Mouse (Mus musculus): ENCODE data around the gene Trim63. TPM values are rescaled to one million over a fixed set of nuclear protein-coding genes. Genes with fewer than 3 reads are reported as not detected.
"Not testable (repeated sequence)": the region's sequence is repeated elsewhere in the genome, so short reads cannot be mapped to it uniquely, and the experiment has no call there.

Trim63 gene
- polyA plus RNA-seq, 1 experiment from 2014 or later: 0.14 TPM

DNA sequence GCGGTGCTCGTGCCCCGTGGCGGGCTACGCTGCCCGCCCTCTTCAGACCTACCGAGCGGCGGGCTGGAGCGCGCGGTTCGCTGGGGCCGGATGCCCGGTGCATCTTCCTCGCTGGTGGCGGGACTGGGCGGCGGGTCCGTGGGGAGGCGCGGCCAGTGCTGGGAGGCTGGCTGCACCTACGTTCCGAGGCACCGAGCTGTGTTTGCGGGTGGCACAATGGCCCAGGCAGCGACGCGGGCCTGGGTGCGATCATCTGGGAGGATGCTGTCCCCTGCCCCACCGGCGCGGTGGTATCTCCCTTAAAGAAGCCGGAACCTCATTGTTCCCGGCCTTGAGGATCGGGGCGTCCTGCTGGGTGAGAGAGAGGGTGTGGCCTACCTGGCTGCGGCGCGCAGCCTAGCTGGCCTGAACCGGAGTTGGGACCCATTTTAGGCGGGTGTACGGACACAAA lies 27.3 kb upstream of the Trim63 start, which contains the start of gene Pdik1l:
Pdik1l (minus strand) TSS at position 321 of the 451 bp plus-strand sequence.
- ATAC-seq (ENCODE audit: low read depth) (peak; percentile 72), DNase-seq (peak; percentile 78)
- H3K4me3 ChIP-seq (replicated peaks): peak within 1 kb of the TSS; percentile 100
- no peaks in the 10 kb centered on the region for H3K9me3 ChIP-seq (replicated peaks)
- peak within 1 kb of the TSS; percentile 99 for H3K9ac ChIP-seq
- WGBS (ENCODE audit: insufficient replicate concordance): under 1% methylated on average over 43 of the region's 43 CpGs
- H3K4me2 ChIP-seq: peak within 1 kb of the TSS; percentile 94
- peaks cover 47% of the 10 kb centered on the region for H3K4me1 ChIP-seq (replicated peaks)
- peak within 1 kb of the TSS; percentile 99 for H3K27ac ChIP-seq
- peaks cover 3% of the 10 kb centered on the region; the same call in 1 of the 2 replicates for H3K27me3 ChIP-seq
- H3K36me3 ChIP-seq: peaks cover 22% of the 10 kb centered on the region

DNA sequence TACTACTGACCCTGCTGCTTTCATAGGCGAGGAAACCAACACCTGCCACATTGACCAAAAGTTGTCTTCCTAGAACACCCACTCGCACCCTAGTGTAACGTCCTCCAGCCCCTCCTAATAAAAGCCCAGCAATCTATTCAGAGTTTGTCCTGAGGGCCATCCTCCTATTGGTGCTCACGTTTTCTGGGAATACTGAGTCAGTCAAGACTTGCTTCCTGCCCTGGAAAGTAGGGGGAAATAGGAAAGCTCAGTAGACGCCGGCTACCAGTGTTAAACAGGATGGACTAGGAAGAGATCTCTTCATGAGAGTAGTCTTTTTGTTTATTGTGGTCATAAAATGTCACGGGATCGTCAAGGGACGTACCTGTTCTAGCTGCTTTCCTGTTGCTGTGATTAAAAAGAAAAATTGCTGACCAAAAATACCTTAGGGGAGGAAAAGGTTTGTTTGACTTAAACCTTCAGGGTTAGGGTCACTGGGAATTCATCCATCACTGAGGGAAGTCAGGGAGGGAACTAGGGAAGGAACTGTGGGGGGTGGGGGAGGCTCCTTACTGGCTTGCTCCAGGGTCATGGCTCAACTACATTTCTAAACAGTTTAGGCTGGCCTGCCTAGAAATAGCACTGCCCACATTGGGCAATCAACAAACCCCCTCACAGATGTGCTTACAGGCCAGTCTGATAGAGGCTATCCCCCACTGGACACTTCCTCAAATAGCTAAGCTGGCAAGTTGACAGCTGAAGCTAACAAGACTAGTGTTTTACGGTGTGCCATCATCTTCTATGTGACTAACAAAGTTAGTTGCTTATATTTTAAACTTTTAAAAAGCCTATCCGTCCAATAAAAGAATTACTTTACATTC lies 26.3 kb upstream of the Trim63 start:
- Histone ChIP-seq H3K9ac (peak overlapping the region; percentile 97), H3K4me2 (peak overlapping the region; percentile 94), H3K27ac (peak overlapping the region; percentile 99), H3K27me3 (peaks cover 13% of the 10 kb centered on the region), H3K4me3 (replicated peaks) (peak overlapping the region; percentile 100), H3K36me3 (peaks cover 11% of the 10 kb centered on the region), H3K9me3 (replicated peaks) (no peaks in the 10 kb centered on the region), H3K4me1 (replicated peaks) (peaks cover 47% of the 10 kb centered on the region)
- no peak for DNase-seq
- 31% methylated on average over 11 of the region's 11 CpGs for WGBS (ENCODE audit: insufficient replicate concordance)
- ATAC-seq (ENCODE audit: low read depth): no peak

DNA sequence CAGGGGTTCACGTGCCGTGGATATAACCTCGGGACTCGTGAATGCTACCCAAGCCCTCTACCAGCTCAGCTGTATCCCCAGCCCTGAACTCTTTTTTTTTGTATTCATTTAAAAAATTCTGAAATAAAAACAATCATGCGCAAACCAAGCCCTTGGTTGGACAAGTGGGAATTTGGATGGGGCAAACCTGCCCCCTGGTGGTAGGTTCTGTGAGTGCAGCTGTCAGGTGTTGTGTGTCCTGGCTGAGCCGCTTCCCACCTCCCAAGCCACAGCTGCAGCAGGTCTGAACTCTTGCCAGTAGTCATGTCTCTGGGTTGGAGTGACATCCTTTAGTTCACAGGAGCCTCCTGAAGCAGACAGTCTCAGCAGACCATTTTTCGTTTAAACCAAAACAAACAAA lies 22.9 kb upstream of the Trim63 start:
- 22% methylated on average over 7 of the region's 7 CpGs for WGBS (ENCODE audit: insufficient replicate concordance)
- no peak overlapping the region for H3K4me3 ChIP-seq (replicated peaks)

DNA sequence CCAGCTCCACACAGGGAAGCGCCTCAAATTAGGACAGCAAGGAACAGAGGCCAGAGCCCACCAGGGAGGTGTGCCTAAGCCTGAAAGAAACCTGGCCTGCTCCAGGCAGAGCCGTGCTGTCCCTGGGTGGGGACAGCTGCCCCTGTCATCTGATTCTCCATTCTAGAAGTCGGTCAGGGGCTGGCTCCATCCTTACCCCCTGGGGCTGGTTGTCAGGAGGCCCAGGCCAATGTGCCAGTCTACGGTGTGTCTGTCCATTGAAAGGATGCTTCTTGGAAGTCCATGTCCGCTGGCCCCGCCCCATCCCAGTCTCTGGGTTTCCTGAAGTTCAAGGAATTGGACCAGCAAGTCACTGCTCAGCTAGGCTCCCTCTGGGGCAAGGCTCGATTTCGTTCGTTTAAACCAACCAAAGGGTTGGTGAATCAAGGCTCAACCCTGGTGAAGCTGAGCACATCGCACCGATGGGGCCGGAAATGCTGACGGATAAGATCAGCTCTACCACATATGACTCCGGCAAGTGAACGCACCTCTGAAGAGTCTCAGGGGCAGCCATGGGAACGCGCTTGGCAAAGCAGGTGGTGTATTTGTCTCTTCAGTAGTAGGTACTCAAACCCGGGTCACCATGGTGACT lies 21.7 kb upstream of the Trim63 start:
- H3K4me3 ChIP-seq (replicated peaks): no peak overlapping the region
- H3K9me3 ChIP-seq (replicated peaks): no peaks in the 10 kb centered on the region; the same call in 1 of the 2 replicates
- DNase-seq (no peak), ATAC-seq (ENCODE audit: low read depth) (no peak)
- H3K4me2 ChIP-seq: no peak overlapping the region
- peaks cover 18% of the 10 kb centered on the region for H3K27me3 ChIP-seq
- WGBS (ENCODE audit: insufficient replicate concordance): 57% methylated on average over 18 of the region's 18 CpGs
- no peak overlapping the region for H3K9ac ChIP-seq
- H3K27ac ChIP-seq: no peak overlapping the region
- peaks cover 14% of the 10 kb centered on the region for H3K4me1 ChIP-seq (replicated peaks)
- H3K36me3 ChIP-seq: no peaks in the 10 kb centered on the region

More for the DNA sequence above, 22.9 kb upstream of the Trim63 start:
- H3K27ac ChIP-seq: no peak overlapping the region
- no peak for ATAC-seq (ENCODE audit: low read depth)
- H3K9ac ChIP-seq: no peak overlapping the region
- H3K36me3 ChIP-seq: no peaks in the 10 kb centered on the region
- no peak overlapping the region for H3K4me2 ChIP-seq
- DNase-seq: peak; percentile 51
- peaks cover 18% of the 10 kb centered on the region for H3K4me1 ChIP-seq (replicated peaks)
- no peaks in the 10 kb centered on the region; the same call in 1 of the 2 replicates for H3K9me3 ChIP-seq (replicated peaks)
- H3K27me3 ChIP-seq: peaks cover 18% of the 10 kb centered on the region

DNA sequence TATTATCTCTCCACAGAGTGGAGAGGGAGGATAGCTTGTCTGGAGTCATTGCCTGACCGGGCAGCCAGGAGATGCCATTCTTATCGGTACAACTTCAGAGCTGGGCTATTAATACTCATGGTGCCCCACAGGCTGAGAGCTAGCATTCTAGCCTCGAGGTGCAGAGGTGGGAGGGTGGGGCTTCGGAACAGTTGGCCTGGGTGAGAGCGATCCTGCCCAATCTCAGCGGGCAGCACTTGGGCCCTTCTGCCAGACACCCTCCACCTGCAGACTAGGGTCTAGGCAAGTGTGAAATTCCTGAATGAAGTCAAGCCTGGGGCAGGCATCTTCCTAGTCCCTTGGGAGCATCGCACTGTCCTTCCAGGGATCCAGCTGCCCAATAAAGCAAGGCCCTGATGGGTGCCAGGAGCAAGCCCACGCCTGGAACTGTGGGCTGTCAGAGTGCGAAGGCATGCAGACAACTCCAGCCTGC lies 21.2 kb upstream of the Trim63 start:
- no peak overlapping the region for H3K4me3 ChIP-seq (replicated peaks)
- H3K27me3 ChIP-seq: peaks cover 18% of the 10 kb centered on the region
- H3K4me2 ChIP-seq: no peak overlapping the region
- no peak overlapping the region for H3K9ac ChIP-seq
- H3K27ac ChIP-seq: no peak overlapping the region
- ATAC-seq (ENCODE audit: low read depth): no peak
- H3K36me3 ChIP-seq: no peaks in the 10 kb centered on the region
- no peaks in the 10 kb centered on the region; the same call in 1 of the 2 replicates for H3K9me3 ChIP-seq (replicated peaks)
- peaks cover 9% of the 10 kb centered on the region for H3K4me1 ChIP-seq (replicated peaks)
- 37% methylated on average over 9 of the region's 9 CpGs for WGBS (ENCODE audit: insufficient replicate concordance)
- no peak for DNase-seq

DNA sequence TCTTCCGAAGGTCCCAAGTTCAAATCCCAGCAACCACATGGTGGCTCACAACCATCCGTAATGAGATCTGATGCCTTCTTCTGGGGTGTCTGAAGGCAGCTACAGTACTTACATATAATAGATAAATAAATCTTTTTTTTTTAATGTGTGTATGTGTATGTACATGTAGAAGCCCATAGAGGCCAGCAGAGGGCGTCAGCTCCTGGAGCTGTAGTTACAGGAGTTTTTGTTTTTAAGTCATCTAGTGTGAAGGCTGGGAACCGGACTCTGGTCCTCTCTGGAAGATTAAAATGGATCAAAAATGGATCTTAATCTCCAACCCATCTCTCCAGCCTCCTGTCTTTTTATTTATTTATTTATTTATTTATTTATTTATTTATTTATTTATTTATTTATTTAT lies 18.8 kb upstream of the Trim63 start:
- not testable (repeated sequence) for H3K9ac ChIP-seq; H3K4me3 ChIP-seq (replicated peaks); ATAC-seq (ENCODE audit: low read depth); H3K27ac ChIP-seq; DNase-seq; H3K4me1 ChIP-seq (replicated peaks); H3K36me3 ChIP-seq; H3K9me3 ChIP-seq (replicated peaks); H3K4me2 ChIP-seq
- WGBS (ENCODE audit: insufficient replicate concordance): 75% methylated on average over 4 of the region's 4 CpGs
- H3K27me3 ChIP-seq: peaks cover 18% of the 10 kb centered on the region

DNA sequence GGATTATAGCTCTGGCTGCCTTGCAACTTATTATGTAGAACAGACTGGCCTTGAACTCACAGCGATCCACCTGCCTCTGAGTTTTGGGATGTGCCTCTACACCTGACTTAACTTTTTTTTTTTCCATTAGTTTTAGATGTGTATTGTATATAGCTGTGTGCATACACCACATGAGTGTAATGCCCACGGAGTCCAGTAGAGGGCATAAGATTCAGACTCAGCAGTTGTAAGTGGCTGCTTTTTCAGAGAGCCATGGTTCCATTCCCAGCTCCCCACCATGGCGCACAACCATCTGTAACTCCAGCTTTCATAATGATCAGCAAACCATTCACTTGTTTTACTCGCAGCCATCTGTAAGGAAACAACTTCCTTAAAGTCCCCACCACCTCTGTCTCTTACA lies 18.4 kb upstream of the Trim63 start:
- Histone ChIP-seq H3K9ac (no peak overlapping the region), H3K36me3 (no peaks in the 10 kb centered on the region), H3K9me3 (replicated peaks) (no peaks in the 10 kb centered on the region; the same call in 1 of the 2 replicates), H3K27me3 (peaks cover 18% of the 10 kb centered on the region), H3K4me2 (no peak overlapping the region), H3K4me1 (replicated peaks) (no peaks in the 10 kb centered on the region), H3K4me3 (replicated peaks) (no peak overlapping the region), H3K27ac (no peak overlapping the region)
- no peak for DNase-seq
- 76% methylated on average over 4 of the region's 4 CpGs for WGBS (ENCODE audit: insufficient replicate concordance)
- no peak for ATAC-seq (ENCODE audit: low read depth)

DNA sequence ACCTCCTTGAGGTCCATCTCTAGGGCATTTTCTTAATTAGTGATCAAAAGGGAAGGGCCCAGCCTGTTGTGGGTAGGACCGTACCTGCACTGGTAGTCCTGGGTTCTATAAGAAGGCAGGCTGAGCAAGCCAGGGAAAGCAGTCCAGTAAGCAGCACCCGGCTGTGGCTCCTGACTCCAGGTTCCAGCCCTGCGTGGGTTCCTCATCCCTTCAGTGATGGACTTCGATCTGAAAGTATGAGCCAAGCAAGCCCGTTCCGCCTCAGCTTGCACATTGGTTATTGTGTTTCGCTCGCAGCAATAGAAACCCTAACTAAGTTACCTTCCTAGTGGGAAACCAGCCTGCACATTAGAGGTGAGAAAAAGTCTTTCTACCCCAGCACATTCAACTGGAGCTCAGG lies 17.6 kb upstream of the Trim63 start:
- Histone ChIP-seq H3K27ac (no peak overlapping the region), H3K9me3 (replicated peaks) (no peaks in the 10 kb centered on the region; the same call in 1 of the 2 replicates), H3K4me2 (no peak overlapping the region), H3K27me3 (peaks cover 18% of the 10 kb centered on the region), H3K9ac (no peak overlapping the region), H3K36me3 (no peaks in the 10 kb centered on the region), H3K4me3 (replicated peaks) (no peak overlapping the region), H3K4me1 (replicated peaks) (no peaks in the 10 kb centered on the region)
- no peak for ATAC-seq (ENCODE audit: low read depth)
- DNase-seq: no peak
- 83% methylated on average over 8 of the region's 8 CpGs for WGBS (ENCODE audit: insufficient replicate concordance)

DNA sequence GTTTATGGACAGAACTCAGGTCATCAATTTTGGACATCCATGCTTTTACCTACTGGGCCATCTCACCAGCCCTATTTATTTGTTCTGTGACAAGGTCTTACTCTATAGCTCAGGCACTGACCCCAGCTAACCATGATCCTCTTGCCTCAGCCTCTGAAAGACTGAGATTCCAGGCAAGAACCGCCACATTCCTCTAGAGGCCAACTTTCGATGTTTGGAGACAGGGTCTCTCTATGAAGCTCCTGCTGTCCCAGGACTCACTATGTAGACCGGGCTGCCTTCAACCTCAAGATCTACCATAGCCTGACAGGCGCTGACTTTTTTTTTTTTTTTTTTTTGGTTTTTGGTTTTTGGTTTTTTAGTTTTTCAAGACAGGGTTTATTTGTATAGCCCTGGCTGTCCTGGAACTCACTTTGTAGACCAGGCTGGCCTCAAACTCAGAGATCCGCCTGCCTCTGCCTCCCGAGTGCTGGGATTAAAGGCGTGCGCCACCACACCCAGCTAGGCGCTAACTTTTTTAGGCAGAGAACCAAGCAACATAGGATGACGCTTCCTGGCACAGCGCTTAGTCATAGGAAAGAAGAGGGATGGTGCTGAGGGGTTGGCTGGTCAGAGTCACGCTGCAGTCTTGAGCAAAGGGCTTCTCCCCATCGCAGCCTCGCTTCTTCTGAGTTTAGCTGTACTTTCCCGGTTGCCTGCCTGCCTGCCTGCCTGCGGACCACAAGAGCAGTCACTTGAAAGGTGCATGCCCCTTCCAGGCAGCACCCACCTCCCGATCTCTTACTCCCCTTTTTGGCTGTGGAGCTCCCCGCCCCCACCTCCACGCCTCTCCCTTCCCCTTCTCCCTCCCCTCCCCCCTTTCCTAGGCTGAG lies 16.1 kb upstream of the Trim63 start:
- Histone ChIP-seq H3K9me3 (replicated peaks) (no peaks in the 10 kb centered on the region; the same call in 1 of the 2 replicates), H3K27me3 (peaks cover 3% of the 10 kb centered on the region), H3K27ac (no peak overlapping the region), H3K4me3 (replicated peaks) (no peak overlapping the region), H3K4me2 (no peak overlapping the region), H3K36me3 (no peaks in the 10 kb centered on the region), H3K4me1 (replicated peaks) (no peaks in the 10 kb centered on the region), H3K9ac (no peak overlapping the region)
- WGBS (ENCODE audit: insufficient replicate concordance): 59% methylated on average over 19 of the region's 19 CpGs
- ATAC-seq (ENCODE audit: low read depth) (no peak), DNase-seq (no peak)

DNA sequence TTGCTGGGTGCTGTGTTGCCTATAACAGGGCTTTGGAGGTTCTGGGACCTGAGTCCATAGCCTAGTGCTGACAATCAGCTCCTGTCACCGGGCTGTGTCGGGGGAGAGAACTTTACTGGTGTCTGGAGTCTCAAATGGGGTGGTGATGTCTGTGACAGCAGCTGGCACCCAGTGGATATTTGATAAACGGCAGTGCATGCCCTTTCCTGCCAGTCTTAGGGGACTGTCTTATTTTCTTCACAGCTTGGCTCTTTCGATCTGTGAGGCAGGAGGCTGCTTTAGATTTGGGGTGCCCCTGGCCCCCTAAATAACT lies 15.5 kb upstream of the Trim63 start:
- WGBS (ENCODE audit: insufficient replicate concordance): 42% methylated on average over 4 of the region's 4 CpGs
- H3K27ac ChIP-seq: no peak overlapping the region

DNA sequence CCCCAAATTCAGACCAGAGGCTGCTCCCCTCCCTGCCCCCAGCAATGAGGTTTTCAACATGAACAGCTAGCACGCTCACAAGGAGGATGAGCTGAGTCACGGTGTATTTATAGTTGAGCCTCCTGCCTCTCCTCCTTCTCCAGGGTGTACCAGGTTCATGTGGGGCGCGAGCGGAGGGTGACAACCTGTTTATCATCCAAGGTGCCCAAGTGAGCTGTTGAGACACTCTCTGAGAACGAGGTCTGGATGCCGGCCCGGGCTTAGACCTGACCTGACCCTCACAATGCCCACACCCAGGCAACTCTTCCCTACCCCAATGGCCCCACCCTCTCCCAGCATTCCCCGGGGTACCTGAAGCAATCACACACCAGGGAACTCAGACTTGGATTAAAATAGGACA lies 14.6 kb upstream of the Trim63 start:
- H3K27ac ChIP-seq: no peak overlapping the region
- H3K4me3 ChIP-seq (replicated peaks): no peak overlapping the region
- DNase-seq: no peak
- WGBS (ENCODE audit: insufficient replicate concordance): 54% methylated on average over 9 of the region's 9 CpGs
- H3K27me3 ChIP-seq: no peaks in the 10 kb centered on the region
- H3K36me3 ChIP-seq: no peaks in the 10 kb centered on the region
- no peak for ATAC-seq (ENCODE audit: low read depth)
- H3K9me3 ChIP-seq (replicated peaks): no peaks in the 10 kb centered on the region; the same call in 1 of the 2 replicates
- no peak overlapping the region for H3K4me2 ChIP-seq
- H3K9ac ChIP-seq: no peak overlapping the region
- no peaks in the 10 kb centered on the region for H3K4me1 ChIP-seq (replicated peaks)

More for the DNA sequence above, 15.5 kb upstream of the Trim63 start:
- H3K9me3 ChIP-seq (replicated peaks): no peaks in the 10 kb centered on the region; the same call in 1 of the 2 replicates
- no peak overlapping the region for H3K4me3 ChIP-seq (replicated peaks)
- no peaks in the 10 kb centered on the region for H3K4me1 ChIP-seq (replicated peaks)
- no peak overlapping the region for H3K9ac ChIP-seq
- H3K36me3 ChIP-seq: no peaks in the 10 kb centered on the region
- ATAC-seq (ENCODE audit: low read depth) (no peak), DNase-seq (no peak)
- H3K27me3 ChIP-seq: no peaks in the 10 kb centered on the region
- no peak overlapping the region for H3K4me2 ChIP-seq

Data from liver, embryonic 13.5 days (tissue).